Mouse (Mus musculus) G1E-ER4 (cell line): ENCODE measurements around the gene Gdap1l1. TPM values are rescaled to one million over a fixed set of nuclear protein-coding genes. Genes with fewer than 3 reads are reported as not detected.

Experiments used
- GATA1 ChIP-seq: IDR thresholded peaks from one replicate; pipeline ENCODE4 v1.8.0; 2012; ENCODE audit warnings: low read length, inconsistent platforms
- polyA plus RNA-seq: library from polyadenylated mRNA; stranded (reverse); fragments of >175 nt; gene quantifications from 2 replicates; pipeline ENCODE4 v1.2.3, GENCODE M21; 2012

Gene Gdap1l1
- polyA plus RNA-seq, 1 experiment, result not detected

- TF ChIP-seq GATA1, result no peak
Observed at GRCm38 (mm10) chr2:163419346-163420045, 18.8 kb upstream of the Gdap1l1 start.

DNA sequence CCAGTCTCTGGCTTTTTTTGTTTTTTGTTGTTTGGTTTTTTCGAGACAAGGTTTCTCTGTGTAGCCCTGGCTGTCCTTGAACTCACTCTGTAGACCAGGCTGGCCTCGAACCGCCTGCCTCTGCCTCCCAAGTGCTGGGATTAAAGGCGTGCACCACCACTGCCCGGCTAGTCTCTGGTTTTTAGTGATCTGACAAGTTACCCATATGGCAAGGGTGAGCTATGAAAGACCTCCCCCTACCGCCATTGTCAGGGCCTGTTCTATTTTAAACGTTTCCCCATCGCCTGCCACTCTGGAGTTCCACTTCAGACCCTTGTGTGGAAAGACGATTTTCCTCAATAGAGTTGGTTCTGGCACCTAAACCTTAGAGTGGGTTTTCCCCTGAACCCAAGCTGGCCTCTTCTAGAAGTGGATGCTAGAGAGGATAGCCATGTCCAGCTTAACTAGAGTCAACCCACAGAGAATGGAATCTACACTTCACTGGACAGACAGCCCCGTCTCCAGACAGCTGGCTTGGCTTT is 17.9 kb upstream of the Gdap1l1 start:
- no peak for TF ChIP-seq GATA1

DNA sequence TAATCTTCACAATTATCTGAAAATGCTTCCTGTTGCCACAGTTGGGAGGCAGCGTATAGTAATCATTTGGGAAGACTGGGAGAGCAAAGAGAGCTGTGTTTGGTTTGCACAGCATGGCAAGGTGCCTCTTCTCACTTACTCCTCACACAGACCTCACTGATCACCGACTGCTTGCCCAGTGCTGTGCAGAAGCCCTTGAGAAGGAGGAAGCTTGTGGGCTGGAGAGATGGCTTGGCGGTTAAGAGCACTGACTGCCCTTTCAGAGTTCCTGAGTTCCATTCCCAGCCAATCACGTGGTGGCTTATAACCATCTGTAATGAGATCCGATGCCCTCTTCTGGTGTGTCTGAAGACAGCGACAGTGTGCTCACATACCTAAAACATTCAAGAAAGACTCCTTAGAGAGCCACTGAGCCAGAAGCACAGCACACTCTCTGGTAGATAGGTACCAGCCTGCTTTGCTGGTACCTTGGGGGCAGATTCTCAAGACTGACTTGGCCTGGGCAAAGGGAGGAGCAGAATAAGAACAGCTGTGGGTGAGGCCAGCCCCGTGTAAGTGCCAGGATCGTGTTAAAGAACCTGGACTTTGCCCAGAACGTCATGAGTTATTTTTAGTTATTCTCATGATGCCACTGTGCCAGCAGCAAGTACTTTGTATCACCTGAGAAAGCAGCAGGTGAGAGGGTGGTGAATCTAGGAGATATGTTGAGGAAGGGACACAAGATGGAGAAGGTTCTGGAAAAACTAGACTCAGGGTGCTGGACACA is 15.2 kb upstream of the Gdap1l1 start:
- no peak for TF ChIP-seq GATA1

GRCm38 (mm10) chr2:163424597-163424996 is 13.7 kb upstream of the Gdap1l1 start, which contains the start of gene Oser1:
Gene Oser1, minus strand, starts transcription at chr2:163424697.
- TF ChIP-seq GATA1, result no peak

DNA sequence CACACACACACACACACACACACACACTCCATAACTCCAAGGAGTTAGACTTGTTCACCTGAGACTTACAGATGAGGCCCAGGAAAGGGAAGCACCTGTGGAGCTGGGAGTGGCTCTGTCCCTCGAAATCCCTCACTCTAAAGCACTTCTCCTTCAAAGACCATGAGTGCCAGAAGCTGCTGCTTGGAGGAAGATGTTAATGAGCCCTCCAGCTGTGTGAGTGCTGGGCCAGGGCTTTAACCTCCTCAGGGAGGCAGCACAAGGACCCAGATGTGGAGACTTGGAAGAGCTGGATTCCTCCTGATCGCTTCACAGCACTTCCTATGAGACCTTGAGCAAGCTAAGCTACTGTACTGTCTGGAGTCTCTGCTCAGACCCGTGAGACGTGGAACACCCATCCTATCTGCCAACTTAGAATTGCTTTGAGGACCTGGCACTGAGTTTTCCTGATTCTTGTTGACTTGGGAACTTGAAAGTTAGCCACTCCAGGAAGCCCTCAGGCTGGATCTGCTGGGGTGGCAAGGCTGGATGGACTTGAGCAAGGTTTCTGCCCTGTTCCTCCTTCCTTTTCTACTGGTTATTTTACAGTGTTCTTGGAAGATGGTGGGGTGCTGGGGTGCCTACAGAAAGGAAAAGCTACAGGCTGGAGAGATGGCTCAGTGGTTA is 9.8 kb upstream of the Gdap1l1 start:
- TF ChIP-seq GATA1, result no peak

GRCm38 (mm10) chr2:163431289-163431688 is 7.0 kb upstream of the Gdap1l1 start:
- no peak for TF ChIP-seq GATA1

DNA sequence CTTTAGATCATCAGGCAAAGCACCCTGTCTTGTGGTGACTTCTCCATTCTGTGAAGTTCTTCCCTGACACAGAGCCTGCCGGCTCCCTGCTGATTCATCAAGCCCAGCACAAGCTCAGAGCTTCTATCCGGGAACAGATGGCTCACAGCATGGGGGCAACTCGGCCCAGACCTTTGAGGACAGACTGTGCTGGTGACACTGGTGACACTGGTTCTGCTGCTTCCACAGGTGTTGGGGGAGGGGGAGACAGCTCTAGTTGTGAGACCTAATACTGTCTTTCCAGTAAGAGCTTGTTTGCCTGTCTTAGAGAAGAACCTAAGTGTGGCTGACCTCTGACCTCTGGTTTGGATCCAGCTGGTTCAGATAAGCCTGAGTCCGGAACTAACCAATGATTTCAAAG is 4.3 kb upstream of the Gdap1l1 start:
- no peak for TF ChIP-seq GATA1

DNA sequence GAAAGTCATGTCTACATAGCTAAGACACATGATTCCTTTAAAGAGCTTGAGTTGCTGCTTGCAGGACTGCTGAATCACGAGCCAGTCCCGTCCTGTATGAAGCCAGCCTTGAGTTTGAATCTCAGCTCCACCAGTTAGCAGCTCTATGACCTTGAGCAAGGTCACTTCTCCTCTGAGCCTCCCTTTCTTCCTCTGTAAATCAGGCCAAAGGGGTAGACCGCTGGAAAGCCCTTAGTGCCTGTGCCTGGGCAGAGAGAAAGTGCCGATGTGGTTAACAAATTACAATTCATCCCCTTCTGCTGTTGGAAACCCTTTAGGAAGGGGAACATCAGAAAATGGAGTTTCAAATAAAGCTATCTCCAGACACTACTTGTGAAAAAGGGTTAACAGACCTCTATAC is 476 bp upstream of the Gdap1l1 start:
- TF ChIP-seq GATA1, result no peak

GRCm38 (mm10) chr2:163438619-163439451 is 559 bp downstream of the Gdap1l1 start:
- no peak for TF ChIP-seq GATA1

- no peak for TF ChIP-seq GATA1
Observed at GRCm38 (mm10) chr2:163439488-163439887, 1.2 kb downstream of the Gdap1l1 start.

- TF ChIP-seq GATA1, result no peak
Observed at GRCm38 (mm10) chr2:163443543-163443942, 5.3 kb downstream of the Gdap1l1 start.

GRCm38 (mm10) chr2:163444017-163444416 is 5.7 kb downstream of the Gdap1l1 start:
- TF ChIP-seq GATA1, result no peak

- TF ChIP-seq GATA1, result no peak
Observed at GRCm38 (mm10) chr2:163447375-163447774, 9.1 kb downstream of the Gdap1l1 start.

DNA sequence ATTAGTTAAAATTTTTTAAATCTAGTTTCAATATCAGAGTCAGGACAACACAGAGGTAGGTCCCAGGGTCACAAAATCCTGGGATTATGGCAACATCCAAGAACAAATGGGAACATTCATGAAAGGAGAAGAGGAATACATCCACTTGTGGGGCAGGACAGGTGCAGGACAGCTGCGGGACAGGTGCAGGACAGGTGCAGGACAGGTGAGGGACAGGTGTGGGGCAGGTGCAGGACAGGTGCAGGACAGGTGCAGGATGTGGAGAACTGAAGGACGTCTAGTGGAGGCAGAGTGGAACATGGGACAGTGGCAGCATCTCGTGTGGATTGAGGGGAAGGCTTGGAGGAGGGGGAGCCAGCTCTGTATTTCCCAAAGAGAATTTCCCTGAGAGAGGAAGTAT is 11.0 kb downstream of the Gdap1l1 start:
- TF ChIP-seq GATA1, result no peak

- no peak for TF ChIP-seq GATA1
Observed at GRCm38 (mm10) chr2:163450668-163451295, 12.5 kb downstream of the Gdap1l1 start.
